Mouse (Mus musculus): ENCODE data around the gene Zfp280b. TPM values are rescaled to one million over a fixed set of nuclear protein-coding genes. Genes with fewer than 3 reads are reported as not detected.

The Zfp280b gene
- polyA plus RNA-seq, 1 experiment from 2014 or later = 26.2 TPM

DNA sequence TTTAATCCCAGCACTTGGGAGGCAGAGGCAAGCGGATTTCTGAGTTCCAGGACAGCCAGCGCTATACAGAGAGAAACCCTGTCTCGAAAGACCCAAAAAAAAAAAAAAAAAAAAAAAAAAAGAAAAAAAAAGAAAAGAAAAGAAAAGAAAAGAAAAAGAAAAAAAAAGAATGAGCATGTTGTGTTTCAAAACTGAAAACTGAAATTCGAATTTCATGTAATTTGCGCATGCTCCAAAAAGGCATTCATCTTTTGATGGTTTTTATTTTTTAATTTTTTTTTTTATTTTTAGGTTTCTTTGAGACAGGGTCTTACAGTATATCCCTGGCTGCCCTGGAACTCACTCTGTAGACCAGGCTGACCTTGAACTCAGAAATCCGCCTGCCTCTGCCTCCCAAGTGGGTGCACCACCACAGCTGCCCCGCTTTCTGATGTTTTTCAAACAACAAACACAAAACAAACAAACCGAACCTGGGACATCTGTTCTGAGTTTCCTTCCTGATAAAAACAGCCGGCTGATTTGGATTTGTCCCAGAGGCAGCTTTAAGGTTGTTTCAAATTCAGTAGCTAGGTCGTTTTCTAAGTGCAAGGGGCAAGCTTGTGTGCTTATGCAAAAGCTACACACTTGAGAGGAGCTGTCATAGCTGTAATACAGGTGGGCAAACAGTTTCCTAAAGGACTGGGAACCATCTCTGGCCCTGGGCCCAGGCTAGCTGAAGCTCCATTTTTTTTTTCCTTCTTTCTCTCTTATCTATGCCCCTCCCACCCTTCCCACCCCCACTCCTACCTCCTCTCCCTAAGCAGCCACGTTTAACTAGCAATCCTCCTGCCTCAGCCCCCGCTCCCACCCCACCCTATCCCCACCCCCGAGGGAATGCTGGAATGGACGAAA is 694 bp upstream of the Zfp280b start:
- WGBS = 46% methylated on average over 14 of the region's 14 CpGs
- Histone ChIP-seq H3K4me3 (ENCODE audit: low read depth, low read length) (peak overlapping the region; percentile 94), H3K27ac (ENCODE audit: low read depth) (peak overlapping the region; percentile 85), H3K27me3 (ENCODE audit: insufficient read depth, low read length) (no peaks in the 10 kb centered on the region), H3K9ac (peak overlapping the region; percentile 94), H3K4me1 (ENCODE audit: insufficient read depth) (0 out of 2 replicates have a peak, but pooled peaks cover 4% of the 10 kb centered on the region), H3K36me3 (ENCODE audit: insufficient read depth) (peaks cover 13% of the 10 kb centered on the region; the same call in 1 of the 2 replicates), H3K9me3 (ENCODE audit: low read depth, low read length) (no peaks in the 10 kb centered on the region), H3K4me2 (peak overlapping the region; percentile 71)
- peak; percentile 70 for DNase-seq
- TF ChIP-seq CTCF (IDR thresholded peaks at IDR 0.05; ENCODE audit: low read depth) = no peak
- peak; percentile 55; the same call in 1 of the 2 replicates for ATAC-seq (ENCODE audit: insufficient read depth)

DNA sequence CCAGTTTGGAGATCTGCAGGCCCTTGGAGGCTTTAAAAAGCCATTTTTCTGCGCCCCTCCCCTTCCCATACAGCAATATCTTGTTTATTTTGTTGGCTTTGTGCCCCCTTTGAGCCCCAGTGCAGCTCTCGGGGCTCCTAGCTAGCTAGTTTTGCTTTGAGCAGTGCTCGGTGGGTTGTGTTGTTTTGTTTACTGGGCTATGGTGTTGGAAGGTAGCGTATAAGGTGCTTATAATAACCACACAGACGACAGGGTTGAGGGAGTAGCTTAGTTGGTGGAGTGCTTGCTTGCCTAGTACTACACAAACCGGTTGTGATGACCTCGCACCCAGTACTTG is 637 bp downstream of the Zfp280b start:
- H3K4me3 ChIP-seq (ENCODE audit: low read depth, low read length) = peak overlapping the region; percentile 94
- H3K9me3 ChIP-seq (ENCODE audit: low read depth, low read length) = no peaks in the 10 kb centered on the region
- 10% methylated on average over 7 of the region's 7 CpGs for WGBS
- peak overlapping the region; percentile 94 for H3K9ac ChIP-seq
- peaks cover 20% of the 10 kb centered on the region for H3K36me3 ChIP-seq (ENCODE audit: insufficient read depth)
- H3K4me1 ChIP-seq (ENCODE audit: insufficient read depth) = 0 out of 2 replicates have a peak, but pooled peaks cover 4% of the 10 kb centered on the region
- no peak for TF ChIP-seq CTCF (IDR thresholded peaks at IDR 0.05; ENCODE audit: low read depth)
- ATAC-seq (ENCODE audit: insufficient read depth) = peak; percentile 3; the same call in 1 of the 2 replicates
- no peaks in the 10 kb centered on the region for H3K27me3 ChIP-seq (ENCODE audit: insufficient read depth, low read length)
- H3K4me2 ChIP-seq = peak overlapping the region; percentile 71
- peak; percentile 61 for DNase-seq
- peak overlapping the region; percentile 85 for H3K27ac ChIP-seq (ENCODE audit: low read depth)

DNA sequence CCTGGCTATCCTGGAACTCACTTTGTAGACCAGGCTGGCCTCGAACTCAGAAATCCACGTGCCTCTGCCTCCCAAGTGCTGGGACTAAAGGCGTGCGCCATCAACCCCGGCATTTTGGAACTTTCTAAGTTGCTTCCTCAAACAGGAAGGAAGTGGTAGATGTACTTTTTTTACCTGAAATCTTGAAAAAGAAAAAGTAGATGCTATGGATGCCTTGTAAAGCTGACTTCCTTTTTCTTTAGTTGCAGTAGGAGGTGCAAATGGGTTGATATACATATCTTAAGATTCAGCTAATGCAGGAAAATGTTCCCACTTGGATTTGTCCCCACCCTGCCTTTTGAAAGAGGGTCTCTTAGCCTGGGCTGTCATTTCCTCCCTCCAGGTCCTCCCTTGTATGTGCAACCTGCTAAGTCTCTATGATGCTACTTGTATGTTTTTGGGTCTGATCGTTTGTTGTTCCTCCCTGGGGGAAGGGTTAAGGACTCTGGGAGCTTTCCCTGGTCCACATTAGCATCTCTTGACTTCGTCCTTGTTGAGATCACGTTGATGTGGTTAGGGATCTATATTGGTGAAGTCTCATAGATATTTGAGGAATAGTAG is 1.7 kb downstream of the Zfp280b start:
- Histone ChIP-seq H3K27ac (ENCODE audit: low read depth) (no peak overlapping the region), H3K27me3 (ENCODE audit: insufficient read depth, low read length) (no peaks in the 10 kb centered on the region), H3K4me1 (ENCODE audit: insufficient read depth) (0 out of 2 replicates have a peak, but pooled peaks cover 4% of the 10 kb centered on the region), H3K9me3 (ENCODE audit: low read depth, low read length) (no peaks in the 10 kb centered on the region), H3K36me3 (ENCODE audit: insufficient read depth) (peaks cover 31% of the 10 kb centered on the region), H3K4me3 (ENCODE audit: low read depth, low read length) (no peak overlapping the region), H3K9ac (no peak overlapping the region), H3K4me2 (peak overlapping the region; percentile 71)
- WGBS = 94% methylated on average over 8 of the region's 8 CpGs
- ATAC-seq (ENCODE audit: insufficient read depth) (no peak), DNase-seq (no peak)
- TF ChIP-seq CTCF (IDR thresholded peaks at IDR 0.05; ENCODE audit: low read depth) = no peak

DNA sequence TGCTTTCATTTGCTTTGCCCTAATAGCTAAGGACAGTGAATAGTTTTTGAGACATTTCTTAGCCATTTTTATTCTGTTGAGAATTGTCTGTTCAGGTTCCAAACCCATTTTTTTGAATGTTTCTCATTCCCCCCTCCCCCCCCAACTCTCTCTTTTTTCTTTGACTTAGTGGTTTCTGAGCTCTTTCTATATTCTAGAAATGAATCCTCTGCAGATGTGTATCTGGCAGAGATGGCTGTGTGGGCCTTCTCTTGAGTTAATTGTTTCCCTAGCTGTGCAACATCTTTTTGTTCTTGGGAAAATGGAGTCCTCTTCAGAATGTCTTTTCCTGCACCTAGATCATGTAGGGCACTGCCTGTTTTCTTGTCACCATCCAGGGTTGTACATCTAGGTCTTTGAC is 2.8 kb downstream of the Zfp280b start:
- no peak overlapping the region for H3K4me2 ChIP-seq
- H3K27me3 ChIP-seq (ENCODE audit: insufficient read depth, low read length) = no peaks in the 10 kb centered on the region
- H3K9ac ChIP-seq = no peak overlapping the region
- no peak for TF ChIP-seq CTCF (IDR thresholded peaks at IDR 0.05; ENCODE audit: low read depth)
- H3K9me3 ChIP-seq (ENCODE audit: low read depth, low read length) = no peaks in the 10 kb centered on the region
- no peak for ATAC-seq (ENCODE audit: insufficient read depth)
- H3K4me1 ChIP-seq (ENCODE audit: insufficient read depth) = 0 out of 2 replicates have a peak, but pooled peaks cover 4% of the 10 kb centered on the region
- no peak for DNase-seq
- H3K27ac ChIP-seq (ENCODE audit: low read depth) = no peak overlapping the region
- H3K36me3 ChIP-seq (ENCODE audit: insufficient read depth) = peaks cover 42% of the 10 kb centered on the region
- no peak overlapping the region for H3K4me3 ChIP-seq (ENCODE audit: low read depth, low read length)

DNA sequence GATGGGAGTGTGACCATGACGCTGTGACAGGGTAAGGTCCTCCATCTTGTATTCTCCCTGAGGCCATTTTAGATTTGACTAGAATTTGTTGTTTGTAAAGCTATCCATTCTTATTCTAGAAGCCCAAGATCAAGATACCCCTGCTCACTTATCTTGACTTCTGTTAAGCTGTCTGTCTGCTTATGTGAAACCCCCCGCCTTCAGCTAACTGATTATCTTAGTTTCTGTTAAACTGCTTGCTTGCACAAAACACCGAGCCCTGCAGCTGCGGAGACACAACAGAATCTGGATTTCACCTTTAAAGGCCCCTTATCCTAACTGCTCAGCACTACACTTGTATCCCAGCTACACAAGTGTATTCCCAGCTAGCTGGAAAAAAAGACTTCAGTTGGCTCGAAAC is 4.5 kb downstream of the Zfp280b start:
- H3K36me3 ChIP-seq (ENCODE audit: insufficient read depth) = peaks cover 55% of the 10 kb centered on the region
- H3K27ac ChIP-seq (ENCODE audit: low read depth) = no peak overlapping the region
- 89% methylated on average over 5 of the region's 5 CpGs for WGBS
- no peak overlapping the region for H3K4me3 ChIP-seq (ENCODE audit: low read depth, low read length)
- no peak for ATAC-seq (ENCODE audit: insufficient read depth)
- DNase-seq = no peak
- no peaks in the 10 kb centered on the region for H3K27me3 ChIP-seq (ENCODE audit: insufficient read depth, low read length)
- no peak overlapping the region for H3K9ac ChIP-seq
- TF ChIP-seq CTCF (IDR thresholded peaks at IDR 0.05; ENCODE audit: low read depth) = no peak
- 0 out of 2 replicates have a peak, but pooled peaks cover under 1% of the 10 kb centered on the region for H3K4me1 ChIP-seq (ENCODE audit: insufficient read depth)
- H3K4me2 ChIP-seq = no peak overlapping the region
- no peaks in the 10 kb centered on the region for H3K9me3 ChIP-seq (ENCODE audit: low read depth, low read length)

DNA sequence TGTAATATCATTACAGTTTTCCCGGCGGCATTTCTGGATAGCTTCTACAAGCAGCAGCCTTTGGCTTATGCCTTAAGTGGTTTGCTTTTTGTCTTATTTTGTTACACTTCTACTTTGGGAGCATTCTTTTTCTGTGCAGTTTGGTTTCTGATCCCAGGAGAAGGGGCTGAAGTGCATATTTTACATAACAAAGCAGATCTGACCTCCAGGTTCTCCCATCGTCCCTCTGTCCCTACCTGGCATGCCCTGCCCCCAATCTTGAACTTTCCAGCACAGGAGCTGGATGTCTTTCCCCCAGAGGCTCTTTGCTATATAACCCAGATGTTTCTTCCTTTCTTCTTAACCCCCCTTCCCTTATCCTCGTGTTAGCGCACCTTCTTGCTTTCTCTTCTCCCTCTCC is 12.9 kb downstream of the Zfp280b start:
- no peak for TF ChIP-seq CTCF (IDR thresholded peaks at IDR 0.05; ENCODE audit: low read depth)
- 22% methylated on average over 5 of the region's 5 CpGs for WGBS
- no peaks in the 10 kb centered on the region for H3K9me3 ChIP-seq (ENCODE audit: low read depth, low read length)

DNA sequence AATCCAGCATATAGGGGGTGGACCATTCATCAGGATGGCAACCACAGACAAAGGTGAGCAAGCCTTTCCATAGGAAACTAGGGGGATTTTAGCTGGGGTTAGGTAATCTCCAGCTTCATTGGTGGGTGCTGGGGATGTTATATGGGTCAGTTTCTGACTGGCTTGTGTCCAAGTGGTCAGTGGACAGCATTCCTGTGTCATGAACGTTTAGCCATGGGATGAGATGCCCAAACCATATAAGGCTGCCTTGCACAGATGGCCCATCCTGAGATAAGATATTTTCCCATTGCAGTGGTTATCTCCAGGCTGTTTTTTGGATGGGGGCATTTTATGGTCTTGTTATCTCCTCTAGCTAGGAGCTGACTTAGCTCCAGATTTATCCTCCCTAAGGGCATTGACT is 14.3 kb downstream of the Zfp280b start:
- DNase-seq (no peak), ATAC-seq (ENCODE audit: insufficient read depth) (no peak)
- H3K9ac ChIP-seq = no peak overlapping the region
- H3K9me3 ChIP-seq (ENCODE audit: low read depth, low read length) = no peaks in the 10 kb centered on the region
- TF ChIP-seq CTCF (IDR thresholded peaks at IDR 0.05; ENCODE audit: low read depth) = no peak
- no peaks in the 10 kb centered on the region for H3K27me3 ChIP-seq (ENCODE audit: insufficient read depth, low read length)
- H3K4me1 ChIP-seq (ENCODE audit: insufficient read depth) = no peaks in the 10 kb centered on the region
- no peak overlapping the region for H3K27ac ChIP-seq (ENCODE audit: low read depth)
- H3K4me3 ChIP-seq (ENCODE audit: low read depth, low read length) = no peak overlapping the region
- 11% methylated on average over 1 of the region's 1 CpGs for WGBS
- no peak overlapping the region for H3K4me2 ChIP-seq
- peaks cover 9% of the 10 kb centered on the region; the same call in 1 of the 2 replicates for H3K36me3 ChIP-seq (ENCODE audit: insufficient read depth)

More for the DNA sequence above, 12.9 kb downstream of the Zfp280b start:
- Histone ChIP-seq H3K27ac (ENCODE audit: low read depth) (no peak overlapping the region), H3K27me3 (ENCODE audit: insufficient read depth, low read length) (no peaks in the 10 kb centered on the region), H3K4me2 (no peak overlapping the region), H3K9ac (no peak overlapping the region), H3K36me3 (ENCODE audit: insufficient read depth) (peaks cover 22% of the 10 kb centered on the region), H3K4me1 (ENCODE audit: insufficient read depth) (no peaks in the 10 kb centered on the region), H3K4me3 (ENCODE audit: low read depth, low read length) (no peak overlapping the region)
- ATAC-seq (ENCODE audit: insufficient read depth) (no peak), DNase-seq (no peak)
